Mouse (Mus musculus) MEL (cell line): ENCODE data around the gene Ptchd1. TPM values are rescaled to one million over a fixed set of nuclear protein-coding genes. Genes with fewer than 3 reads are reported as not detected.

ENCODE experiments used
- DNase-seq: peaks from one replicate; pipeline ENCODE4 v3.0.0; 2011; ENCODE audit warnings: low read depth, low spot score
- H3K27ac ChIP-seq: 2 replicates; pipeline ENCODE4 v1.5.1; 2012; ENCODE audit warnings: low read depth, mild to moderate bottlenecking, control low read depth, low read length, moderate library complexity; ENCODE audit not compliant: control insufficient read depth
- H3K27me3 ChIP-seq, 2 experiments: fragments of 150-350 bp in 1 of 2; sonication (generic) in 1 of 2; 2 replicates each; pipeline ENCODE4 v1.6.1; 2012; ENCODE audit warnings: low read length in 2 of 2, mild to moderate bottlenecking in 2 of 2, improper control_type of control experiment in 1 of 2, moderate library complexity in 1 of 2; ENCODE audit not compliant: insufficient read depth in 2 of 2, control insufficient read depth in 1 of 2
- H3K36me3 ChIP-seq, 2 experiments: 2 replicates each; pipeline ENCODE4 v1.6.1; 2012 to 2014; ENCODE audit warnings: low read length in 2 of 2, improper control_type of control experiment in 1 of 2, inconsistent platforms in 1 of 2, mild to moderate bottlenecking in 1 of 2; ENCODE audit not compliant: insufficient read depth in 2 of 2, control insufficient read depth in 1 of 2
- H3K4me1 ChIP-seq, 2 experiments: fragments of 150-350 bp in 1 of 2; sonication (generic) in 1 of 2; 2 replicates each; pipeline ENCODE4 v1.6.1; 2012; ENCODE audit warnings: low read length in 2 of 2, improper control_type of control experiment in 1 of 2, mild to moderate bottlenecking in 1 of 2; ENCODE audit not compliant: insufficient read depth in 2 of 2, control insufficient read depth in 1 of 2
- H3K4me3 ChIP-seq, 2 experiments: fragments of 150-350 bp in 1 of 2; sonication (generic) in 1 of 2; 2 replicates each; pipeline ENCODE4 v1.5.1; 2012; ENCODE audit warnings: low read depth in 2 of 2, low read length in 2 of 2, mild to moderate bottlenecking in 2 of 2, moderate library complexity in 2 of 2, control low read depth in 1 of 2, improper control_type of control experiment in 1 of 2; ENCODE audit not compliant: control insufficient read depth in 1 of 2, insufficient read depth in 1 of 2
- H3K79me2 ChIP-seq: 2 replicates; pipeline ENCODE4 v1.6.1; 2012; ENCODE audit warnings: mild to moderate bottlenecking, low read length, moderate library complexity; ENCODE audit not compliant: control insufficient read depth, poor library complexity, insufficient read depth
- H3K9ac ChIP-seq: 2 replicates; pipeline ENCODE4 v1.6.1; 2012; ENCODE audit warnings: low read depth, mild to moderate bottlenecking, control low read depth, low read length, moderate library complexity; ENCODE audit not compliant: control insufficient read depth, poor library complexity, severe bottlenecking
- H3K9me3 ChIP-seq: fragments of 150-350 bp; sonication (generic); replicated peaks from 2 replicates; pipeline ENCODE4 v1.6.1; 2012; ENCODE audit warnings: mild to moderate bottlenecking, low read length, improper control_type of control experiment, moderate library complexity; ENCODE audit not compliant: insufficient read depth
- CHD2 ChIP-seq: IDR thresholded peaks from 2 replicates; pipeline ENCODE4 v1.6.1; 2011; ENCODE audit warnings: low read length, improper control_type of control experiment
- CTCF ChIP-seq, 3 experiments: IDR thresholded peaks in 2 of 3; conservative IDR thresholded peaks in 1 of 3; 2 replicates each; pipeline ENCODE4 v1.5.1; 2011 to 2012; ENCODE audit warnings: low read length in 3 of 3, low read depth in 2 of 3, mild to moderate bottlenecking in 2 of 3, improper control_type of control experiment in 1 of 3, inconsistent platforms in 1 of 3, mixed read lengths in 1 of 3, moderate library complexity in 1 of 3; ENCODE audit not compliant: control insufficient read depth in 1 of 3, insufficient read depth in 1 of 3, poor library complexity in 1 of 3, severe bottlenecking in 1 of 3
- E2F4 ChIP-seq: IDR thresholded peaks from 2 replicates; pipeline ENCODE4 v1.6.1; 2011; ENCODE audit warnings: low read depth, low read length, improper control_type of control experiment, borderline replicate concordance
- ELF1 ChIP-seq: IDR thresholded peaks from 2 replicates; pipeline ENCODE4 v1.6.1; 2014; ENCODE audit warnings: low read depth, mild to moderate bottlenecking, inconsistent platforms, low read length, improper control_type of control experiment, moderate library complexity
- GABPA ChIP-seq: IDR thresholded peaks from 2 replicates; pipeline ENCODE4 v1.6.1; 2012; ENCODE audit warnings: low read depth, mild to moderate bottlenecking, inconsistent platforms, low read length, improper control_type of control experiment, moderate library complexity
- GATA1 ChIP-seq: IDR thresholded peaks from 2 replicates; pipeline ENCODE4 v1.6.1; 2011; ENCODE audit warnings: low read depth, low read length, improper control_type of control experiment
- HCFC1 ChIP-seq: IDR thresholded peaks from 2 replicates; pipeline ENCODE4 v1.6.1; 2012; ENCODE audit warnings: low read depth, mild to moderate bottlenecking, inconsistent platforms, low read length, improper control_type of control experiment, moderate library complexity
- JUND ChIP-seq: IDR thresholded peaks from 2 replicates; pipeline ENCODE4 v1.6.1; 2011; ENCODE audit warnings: low read depth, mild to moderate bottlenecking, improper control_type of control experiment, low read length
- KAT2A ChIP-seq: conservative IDR thresholded peaks from 2 replicates; pipeline ENCODE4 v1.6.1; 2012; ENCODE audit warnings: low read depth, low read length, improper control_type of control experiment, inconsistent platforms
- MAX ChIP-seq: IDR thresholded peaks from 2 replicates; pipeline ENCODE4 v1.6.1; 2011; ENCODE audit warnings: low read length, improper control_type of control experiment
- MAZ ChIP-seq: IDR thresholded peaks from 2 replicates; pipeline ENCODE4 v1.6.1; 2012; ENCODE audit warnings: low read depth, mild to moderate bottlenecking, inconsistent platforms, low read length, improper control_type of control experiment
- MEF2A ChIP-seq: IDR thresholded peaks from 2 replicates; pipeline ENCODE4 v1.6.1; 2014; ENCODE audit warnings: low read depth, mild to moderate bottlenecking, inconsistent platforms, low read length, improper control_type of control experiment; ENCODE audit not compliant: poor library complexity, insufficient replicate concordance, severe bottlenecking; ENCODE audit errors: extremely low read depth
- MYC ChIP-seq: IDR thresholded peaks from 2 replicates; pipeline ENCODE4 v1.6.1; 2011; ENCODE audit warnings: low read depth, mild to moderate bottlenecking, low read length, improper control_type of control experiment, moderate library complexity
- NRF1 ChIP-seq: IDR thresholded peaks from 2 replicates; pipeline ENCODE4 v1.6.1; 2014; ENCODE audit warnings: low read depth, mild to moderate bottlenecking, inconsistent platforms, low read length, improper control_type of control experiment, moderate library complexity; ENCODE audit not compliant: poor library complexity, insufficient read depth, severe bottlenecking
- POLR2AphosphoS2 ChIP-seq: IDR thresholded peaks from 2 replicates; pipeline ENCODE4 v1.6.1; 2011; ENCODE audit warnings: low read length, improper control_type of control experiment
- POLR2AphosphoS5 ChIP-seq: IDR thresholded peaks from 2 replicates; pipeline ENCODE4 v1.6.1; 2012; ENCODE audit warnings: low read depth, borderline replicate concordance, mild to moderate bottlenecking, inconsistent platforms, low read length, moderate library complexity, mixed read lengths
- SMC3 ChIP-seq: IDR thresholded peaks from 2 replicates; pipeline ENCODE4 v1.6.1; 2011; ENCODE audit warnings: low read depth, low read length, improper control_type of control experiment
- TCF12 ChIP-seq: IDR thresholded peaks from 2 replicates; pipeline ENCODE4 v1.6.1; 2014; ENCODE audit warnings: low read depth, mild to moderate bottlenecking, inconsistent platforms, low read length, improper control_type of control experiment, moderate library complexity
- USF2 ChIP-seq, 2 experiments: IDR thresholded peaks; 2 replicates each; pipeline ENCODE4 v1.6.1; 2011 to 2012; ENCODE audit warnings: improper control_type of control experiment in 2 of 2, low read length in 2 of 2, borderline replicate concordance in 1 of 2, inconsistent platforms in 1 of 2, low read depth in 1 of 2, mild to moderate bottlenecking in 1 of 2; ENCODE audit not compliant: insufficient read depth in 1 of 2
- ZC3H11A ChIP-seq: IDR thresholded peaks from 2 replicates; pipeline ENCODE4 v1.6.1; 2012; ENCODE audit warnings: low read depth, mild to moderate bottlenecking, inconsistent platforms, low read length, improper control_type of control experiment
- ZKSCAN1 ChIP-seq: IDR thresholded peaks from 2 replicates; pipeline ENCODE4 v1.6.1; 2012; ENCODE audit warnings: low read depth, mild to moderate bottlenecking, inconsistent platforms, low read length, improper control_type of control experiment, moderate library complexity
- polyA plus RNA-seq, 2 experiments: library from polyadenylated mRNA; stranded (reverse) in 1 of 2; unstranded in 1 of 2; fragments of >175 nt in 1 of 2; fragments of >200 nt in 1 of 2; gene quantifications; 2 replicates each; pipeline versions ENCODE4 v1.2.1 to v1.2.4; 2012; ENCODE audit warnings: low replicate concordance in 2 of 2, low read depth in 1 of 2; ENCODE audit not compliant: insufficient read length in 2 of 2, insufficient read depth in 1 of 2, missing spikeins in 1 of 2
- total RNA-seq: library from RNA; depleted of rRNA; stranded (reverse); fragments of 300-350 nt; gene quantifications from 2 replicates; pipeline ENCODE4 v1.2.3, GENCODE M21; 2012; rRNA removed

Gene Ptchd1
- total RNA-seq (not detected in 2 replicates), polyA plus RNA-seq (not detected)

- Histone ChIP-seq H3K27me3 (no peaks in the 10 kb centered on the region), H3K9me3 (no peaks in the 10 kb centered on the region), H3K36me3 (no peaks in the 10 kb centered on the region), H3K9ac (no peak within 1 kb of the TSS), H3K4me3 (no peak within 1 kb of the TSS), H3K27ac (no peak within 1 kb of the TSS), H3K4me1 (no peaks in the 10 kb centered on the region)
- no peak for DNase-seq
- TF ChIP-seq GABPA (no peak), GATA1 (no peak), POLR2AphosphoS2 (no peak), MEF2A (no peak), CHD2 (no peak), ELF1 (no peak), JUND (no peak), CTCF (IDR thresholded peaks at IDR 0.05 in 2 of 3, conservative IDR thresholded peaks at IDR 0.05 in 1 of 3; ENCODE audit: control insufficient read depth in 1 of 3, insufficient read depth in 1 of 3, low read depth in 2 of 3, low read length in 3 of 3, poor library complexity in 1 of 3, severe bottlenecking in 1 of 3) (no peak), MAX (no peak), HCFC1 (no peak), MYC (no peak), POLR2AphosphoS5 (no peak), NRF1 (no peak)
- TF ChIP-seq, all 39 proteins: peak for 0
- H3K79me2 ChIP-seq, result no peaks in the 10 kb centered on the region
These were observed at the start of gene Ptchd1 for GRCm38 (mm10) chrX:155623701-155624281. Ptchd1 (minus strand) TSS chrX:155623814.

- Histone ChIP-seq H3K4me1 (no peaks in the 10 kb centered on the region), H3K27ac (no peak overlapping the region), H3K4me3 (no peak overlapping the region), H3K27me3 (no peaks in the 10 kb centered on the region), H3K36me3 (no peaks in the 10 kb centered on the region), H3K9ac (no peak overlapping the region), H3K9me3 (no peaks in the 10 kb centered on the region), H3K79me2 (no peaks in the 10 kb centered on the region)
- no peak for DNase-seq
- TF ChIP-seq ZKSCAN1, result no peak
These were observed 34.4 kb upstream of the Ptchd1 start for GRCm38 (mm10) chrX:155657971-155658370.

GRCm38 (mm10) chrX:155645975-155646374 is 22.4 kb upstream of the Ptchd1 start:
- DNase-seq, result no peak
- Histone ChIP-seq H3K4me1 (no peaks in the 10 kb centered on the region), H3K9ac (no peak overlapping the region), H3K9me3 (no peaks in the 10 kb centered on the region; the same call in 1 of the 2 replicates)
- TF ChIP-seq KAT2A (no peak), MEF2A (no peak), NRF1 (no peak), ZC3H11A (no peak), E2F4 (no peak), SMC3 (no peak), MAZ (no peak), USF2 (IDR thresholded peaks at IDR 0.05; ENCODE audit: borderline replicate concordance in 1 of 2, insufficient read depth in 1 of 2, low read depth in 1 of 2, low read length in 2 of 2) (no peak), CTCF (IDR thresholded peaks at IDR 0.05 in 2 of 3, conservative IDR thresholded peaks at IDR 0.05 in 1 of 3; ENCODE audit: control insufficient read depth in 1 of 3, insufficient read depth in 1 of 3, low read depth in 2 of 3, low read length in 3 of 3, poor library complexity in 1 of 3, severe bottlenecking in 1 of 3) (no peak), CHD2 (no peak), TCF12 (no peak)
- TF ChIP-seq, all 39 proteins: peak for 0
- Histone ChIP-seq H3K27ac (no peak overlapping the region), H3K27me3 (no peaks in the 10 kb centered on the region), H3K4me3 (no peak overlapping the region), H3K79me2 (no peaks in the 10 kb centered on the region), H3K36me3 (no peaks in the 10 kb centered on the region)
